Mouse (Mus musculus): ENCODE measurements around the gene Gsdma2.
A peak's percentile ranks its signal among the peaks of the same experiment; 100 is the strongest.

DNA sequence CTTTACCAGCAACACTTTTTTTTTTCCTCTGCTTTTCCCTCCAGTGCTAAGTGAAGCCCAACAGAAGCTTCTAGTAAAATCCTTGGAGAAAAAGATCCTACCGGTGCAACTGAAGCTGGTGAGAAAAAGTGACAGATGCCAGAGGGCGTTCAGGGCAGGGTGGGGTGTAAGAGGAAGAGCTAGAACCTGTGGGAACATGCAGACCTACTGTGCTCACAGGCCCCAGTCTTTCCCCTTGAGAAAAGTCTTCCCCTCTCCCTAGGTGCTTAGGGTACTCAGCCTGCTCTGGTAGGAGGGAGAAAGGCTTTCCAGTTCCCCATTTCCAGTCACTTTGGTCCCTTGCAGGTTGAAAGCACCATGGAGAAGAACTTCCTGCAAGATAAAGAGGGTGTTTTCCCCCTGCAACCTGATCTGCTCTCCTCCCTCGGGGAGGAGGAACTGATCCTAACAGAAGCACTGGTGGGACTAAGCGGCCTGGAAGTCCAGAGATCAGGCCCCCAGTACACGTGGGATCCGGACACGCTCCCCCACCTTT is 29.3 kb downstream of the Gsdma2 start:
- TF ChIP-seq UBTF (IDR thresholded peaks at IDR 0.05; ENCODE audit: borderline replicate concordance, insufficient read depth, low read depth, low read length): no peak
- TF ChIP-seq CTCF (IDR thresholded peaks at IDR 0.05 in 2 of 3, conservative IDR thresholded peaks at IDR 0.05 in 1 of 3; ENCODE audit: control insufficient read depth in 1 of 3, insufficient read depth in 1 of 3, low read depth in 2 of 3, low read length in 3 of 3, poor library complexity in 1 of 3, severe bottlenecking in 1 of 3): no peak
- no peak for TF ChIP-seq ZMIZ1 (IDR thresholded peaks at IDR 0.05; ENCODE audit: low read depth, low read length)
- peak; percentile 16; the same call in 1 of the 2 replicates for TF ChIP-seq ETS1 (IDR thresholded peaks at IDR 0.05; ENCODE audit: low read depth, low read length)
- peak; percentile 31; the same call in 1 of the 2 replicates for TF ChIP-seq RCOR1 (IDR thresholded peaks at IDR 0.05; ENCODE audit: low read depth, low read length)
- TF ChIP-seq JUND (IDR thresholded peaks at IDR 0.05; ENCODE audit: low read depth, low read length): no peak
- TF ChIP-seq CHD2 (IDR thresholded peaks at IDR 0.05; ENCODE audit: low read length): no peak
- TF ChIP-seq EP300 (IDR thresholded peaks at IDR 0.05; ENCODE audit: low read depth in 1 of 2, low read length in 2 of 2): peak; percentile 43 to 52; a peak in 3 of 4 replicates
